18 mouse cellular contexts compared by ENCODE assay signal in genomic region chr1:136951155-136951650, GRCm38 (mm10). TPM values are rescaled to one million over a fixed set of nuclear protein-coding genes. Genes with fewer than 3 reads are reported as not detected.
"Had no signal": no experiment of that assay in that cellular context is flagged by ENCODE, and none has a peak within 500 bp of the region (broad histone marks: within the 10 kb centered on the region; RNA-seq: fewer than 3 reads in every experiment).

No protein-coding gene starts in this region.

- H3K36me3 ChIP-seq: limb, embryonic 13.5 days; midbrain, embryonic 15.5 days; neural tube, embryonic 12.5 days had no signal

- H3K9ac ChIP-seq: limb, embryonic 13.5 days; liver, embryonic 14.5 days; midbrain, embryonic 15.5 days; neural tube, embryonic 12.5 days had no signal

- H3K4me3 ChIP-seq: midbrain, embryonic 15.5 days; neural tube, embryonic 12.5 days had no signal

- H3K4me2 ChIP-seq: midbrain, embryonic 15.5 days had no signal

- DNase-seq: kidney, postnatal 25 days; layer of hippocampus, adult 9-11 months; left cerebral cortex, postnatal 4 days; lung, adult 2 months; lung, postnatal 36 days; right cerebral cortex, postnatal 4 days; spleen, adult 18-20 months; thymus, adult 18-20 months; thymus, postnatal 14 days had no signal

- H3K27ac ChIP-seq: limb, embryonic 13.5 days; liver, embryonic 14.5 days; midbrain, embryonic 15.5 days; neural tube, embryonic 12.5 days had no signal

- ATAC-seq: lung, postnatal 0 days; midbrain, embryonic 15.5 days had no signal

- H3K9me3 ChIP-seq: limb, embryonic 13.5 days; midbrain, embryonic 15.5 days; neural tube, embryonic 12.5 days had no signal

RNA-seq across cellular contexts. Expression of gene Nr5a2, which starts 9.0 kb away (rescaled TPM):
- total RNA-seq: layer of hippocampus, adult 18-20 months; megakaryocyte progenitor cell, adult 5-6 weeks; monocyte, adult 5-6 weeks; neutrophil, adult 5-6 weeks had no signal
